Mouse (Mus musculus) liver, adult (tissue): ENCODE data around the gene Ripply3.

Source experiments
- GATA4 ChIP-seq: IDR thresholded peaks from 2 replicates; pipeline ENCODE4 v1.6.1; 2014; ENCODE audit warnings: mild to moderate bottlenecking, low read length; ENCODE audit not compliant: insufficient replicate concordance

Gene Ripply3

DNA sequence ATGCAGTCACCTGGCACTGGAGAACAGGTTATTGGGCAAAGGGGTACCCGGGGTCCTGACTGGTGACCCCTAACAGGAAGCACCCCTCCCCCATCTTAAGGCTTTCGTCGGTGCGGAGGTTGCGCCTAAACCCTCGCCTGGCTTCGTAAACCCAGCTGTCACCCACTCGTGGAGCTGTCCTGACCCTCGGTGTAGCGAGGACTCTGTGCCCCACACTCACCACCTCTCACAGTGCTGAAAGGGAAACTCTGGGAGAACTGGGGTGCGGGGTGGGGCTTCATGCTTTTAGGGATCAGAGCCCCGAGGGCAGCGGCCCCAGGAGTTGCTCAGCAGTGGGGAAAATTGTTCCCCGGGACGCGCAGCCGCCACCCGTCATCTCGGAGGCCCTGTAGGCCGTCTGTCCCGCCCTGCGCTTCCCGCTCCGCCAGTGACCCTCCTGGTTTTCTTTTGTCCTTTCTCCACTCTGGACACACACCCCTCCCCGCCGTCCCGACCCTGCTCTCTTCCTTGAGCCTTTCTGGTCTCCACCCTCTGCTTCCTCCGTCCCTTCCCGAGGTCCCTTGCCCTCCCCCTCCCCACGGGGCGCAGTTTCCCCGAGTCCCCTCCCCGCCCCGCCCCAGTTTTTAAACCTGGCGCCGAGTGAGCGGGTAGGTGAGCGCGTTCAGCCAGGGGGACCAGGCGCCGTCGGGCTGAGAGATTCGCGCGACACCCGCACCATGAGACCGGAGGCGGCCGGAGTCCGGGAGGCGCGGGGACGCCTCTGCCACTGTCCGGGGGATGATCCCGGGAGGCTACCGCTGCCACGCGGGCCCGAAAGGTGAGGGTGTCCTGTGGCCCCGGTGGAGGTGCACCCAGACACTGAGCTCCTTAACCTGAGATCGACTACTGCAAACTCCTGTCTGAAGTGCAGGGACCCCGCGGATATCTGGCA lies at the start of gene Ripply3:
Ripply3 (plus strand) TSS at position 640 of the 931 bp plus-strand sequence.
- TF ChIP-seq GATA4, result no peak

DNA sequence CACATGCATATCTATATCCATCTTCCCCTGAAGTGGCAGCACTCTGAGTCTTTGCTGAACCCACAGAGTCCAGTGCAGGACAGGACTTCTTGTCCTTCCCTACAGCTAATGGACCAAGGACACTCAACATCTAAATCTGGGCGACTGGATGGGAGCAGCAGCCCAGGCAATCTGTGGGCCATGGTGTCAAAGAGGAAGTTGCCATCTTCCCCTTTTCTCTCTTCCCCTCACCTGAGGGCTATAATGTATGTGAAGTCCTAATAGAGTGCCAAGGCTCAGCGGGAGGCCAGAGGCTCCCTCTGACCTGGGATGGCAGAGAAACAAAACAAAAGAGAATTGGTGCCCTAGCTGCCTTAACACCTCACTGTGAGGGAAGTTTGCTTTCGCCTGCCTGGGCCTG lies 44.2 kb upstream of the Ripply3 start:
- no peak for TF ChIP-seq GATA4

DNA sequence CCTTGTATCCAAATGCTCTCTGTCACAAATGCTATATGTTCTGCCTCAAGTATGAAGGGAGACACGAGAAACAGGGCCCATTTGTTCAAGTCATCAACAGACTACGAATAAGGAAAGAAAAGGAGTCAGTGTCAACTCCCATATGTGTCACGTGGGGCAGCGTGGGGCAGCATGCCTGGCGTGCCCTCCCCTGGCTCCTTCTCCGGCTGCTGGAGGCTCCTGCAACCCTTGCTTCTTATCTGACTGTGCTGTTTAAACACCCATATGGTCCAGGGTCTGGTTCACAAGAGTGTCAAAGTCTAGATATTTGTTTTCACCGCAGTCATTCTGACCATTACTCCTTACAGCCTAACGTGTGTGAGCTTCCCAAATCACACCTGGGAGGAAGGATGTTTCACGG lies 40.4 kb upstream of the Ripply3 start:
- TF ChIP-seq GATA4, result no peak

DNA sequence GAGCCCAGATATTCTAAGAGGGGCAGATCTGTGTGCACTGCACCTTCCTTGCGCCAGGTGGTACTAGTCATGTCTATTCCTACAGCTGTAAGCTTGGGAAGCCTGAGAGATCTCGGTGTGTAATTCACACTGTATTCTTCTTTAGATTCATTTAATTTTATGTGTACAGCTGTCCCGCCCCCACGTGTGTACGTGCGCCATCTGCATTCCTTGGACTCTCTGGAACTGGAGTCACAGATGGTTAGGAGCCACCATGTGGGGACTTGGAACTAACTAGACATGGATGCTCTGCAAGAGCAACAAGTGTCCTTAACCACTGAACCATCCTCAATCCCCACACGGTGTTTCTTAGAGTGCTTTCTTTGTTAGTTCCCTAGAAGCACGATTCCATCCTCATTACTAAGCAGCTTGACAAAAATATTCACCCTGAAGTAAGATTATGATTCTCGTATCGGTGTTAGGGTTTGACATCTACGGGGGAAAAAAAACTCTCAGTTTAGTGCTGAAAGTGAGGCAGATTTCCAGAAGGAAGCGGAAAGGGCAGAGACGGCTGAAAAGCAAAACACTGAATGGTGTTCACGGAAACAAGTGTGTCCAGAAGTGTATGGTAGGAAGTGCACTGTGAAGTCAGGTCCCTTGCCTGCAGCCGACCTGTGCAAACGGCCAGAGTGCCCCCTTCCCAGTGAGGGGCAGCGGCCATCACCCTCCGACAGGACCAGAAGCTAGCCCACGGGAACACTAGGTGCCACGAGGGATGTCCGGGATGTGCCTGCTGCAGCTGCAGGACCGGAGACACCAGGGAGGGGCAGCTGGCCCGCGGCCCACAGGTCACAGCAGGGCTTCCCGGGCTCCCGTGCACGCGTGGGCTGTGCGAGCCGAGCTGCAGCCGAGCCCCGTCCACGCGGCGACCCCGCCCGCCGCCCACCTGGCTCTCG lies 38.8 kb upstream of the Ripply3 start:
- no peak for TF ChIP-seq GATA4

DNA sequence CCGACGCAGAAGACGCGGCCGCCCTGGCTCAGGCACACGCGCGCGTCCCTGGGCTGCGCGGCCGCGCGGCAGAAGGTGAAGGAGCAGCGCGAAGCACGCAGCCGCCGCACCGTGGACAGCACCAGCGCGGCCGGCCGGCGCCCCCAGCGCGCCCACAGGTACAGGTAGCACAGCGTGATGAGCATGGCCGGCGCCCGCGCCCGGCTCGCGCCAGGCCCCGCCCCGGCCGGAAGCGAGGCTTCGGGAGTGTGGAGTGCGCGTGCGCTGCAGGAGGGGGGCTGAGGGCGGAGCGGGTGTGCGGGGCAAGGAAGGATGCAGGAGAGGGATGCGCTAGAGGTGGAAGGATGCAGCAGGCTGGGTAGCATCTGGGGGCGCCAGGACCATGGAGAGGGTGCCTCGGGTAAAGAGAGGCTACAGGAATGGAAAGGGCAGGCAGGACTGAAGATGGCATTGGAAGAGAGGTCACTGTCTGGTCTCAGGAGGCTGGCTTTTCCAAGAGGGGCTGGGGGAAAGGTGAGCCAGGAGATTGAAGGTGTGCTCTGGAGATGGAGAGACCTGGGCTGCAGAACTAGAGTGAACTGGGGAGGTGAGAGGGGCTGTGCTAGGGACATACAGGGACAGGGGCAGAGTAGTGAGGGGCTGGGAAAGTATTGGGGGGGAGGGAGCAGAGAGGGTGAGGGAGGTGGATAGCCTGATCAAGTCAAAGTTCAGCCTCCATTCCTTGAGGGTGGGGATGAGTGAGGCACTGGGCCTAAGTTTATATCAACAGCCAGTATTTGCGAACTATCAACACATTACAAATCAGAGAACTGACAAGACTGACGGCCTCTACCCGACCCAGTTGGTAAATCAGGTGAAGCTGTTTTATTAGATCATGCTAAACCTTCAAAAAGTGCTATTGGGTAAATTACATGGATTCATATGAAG lies 37.9 kb upstream of the Ripply3 start:
- TF ChIP-seq GATA4, result no peak

DNA sequence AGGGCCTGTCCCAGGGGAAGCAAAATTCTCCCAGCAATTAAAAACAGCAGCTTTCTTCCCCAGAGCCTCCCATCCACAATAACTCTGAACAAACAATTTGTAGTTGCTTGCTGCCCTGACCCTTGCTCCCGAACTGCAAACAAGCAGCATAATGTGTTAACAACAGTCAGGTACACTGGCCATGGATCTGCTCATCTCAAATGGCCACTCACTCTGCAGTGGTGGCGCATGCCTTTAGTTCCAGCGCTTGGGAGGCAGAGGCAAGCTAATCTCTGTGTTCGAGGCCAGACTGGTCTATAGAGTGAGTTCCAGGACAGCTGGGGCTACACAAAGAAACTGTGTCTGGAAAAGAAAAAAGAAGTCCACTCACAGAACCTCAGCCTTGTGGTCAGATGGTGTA lies 37.1 kb upstream of the Ripply3 start:
- TF ChIP-seq GATA4, result no peak

DNA sequence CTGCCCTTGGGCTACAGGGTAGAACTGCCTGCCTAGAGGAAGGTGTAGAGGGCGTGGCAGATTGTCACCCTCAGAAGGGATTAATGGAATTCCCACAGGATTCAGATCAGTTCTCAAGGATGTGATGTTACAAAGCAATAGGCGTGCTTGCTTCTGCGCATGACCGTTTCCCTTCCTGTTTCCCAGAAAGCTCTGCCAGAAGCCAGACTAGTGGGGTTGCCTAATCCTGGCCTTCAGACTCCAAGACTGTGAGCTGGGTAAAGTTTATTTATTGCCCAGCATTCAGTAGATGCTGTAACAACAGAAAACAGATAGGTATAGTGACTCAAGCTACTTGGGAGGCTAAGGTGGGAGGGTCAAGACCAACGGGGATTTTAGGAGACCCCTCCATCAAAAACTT lies 30.1 kb upstream of the Ripply3 start:
- TF ChIP-seq GATA4, result no peak

DNA sequence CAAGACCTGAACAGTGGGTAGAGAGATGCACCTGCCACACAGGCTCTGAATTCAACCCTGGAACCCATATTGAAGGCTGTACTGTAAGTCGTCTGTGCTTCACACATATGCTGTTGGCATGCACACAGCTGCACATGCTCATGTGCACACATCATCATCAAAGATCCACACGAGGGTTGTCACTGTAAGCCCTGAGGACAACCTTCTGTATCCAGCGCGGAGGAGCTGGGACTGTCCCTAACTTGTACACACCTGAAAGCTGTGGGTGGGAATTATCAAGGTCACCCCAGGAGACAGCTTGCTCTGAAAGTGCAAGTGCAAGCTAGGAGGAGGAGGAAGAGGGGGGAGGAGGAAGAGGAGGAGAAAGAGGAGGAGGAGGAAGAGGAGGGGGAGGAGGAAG lies 29.0 kb upstream of the Ripply3 start:
- no peak for TF ChIP-seq GATA4

DNA sequence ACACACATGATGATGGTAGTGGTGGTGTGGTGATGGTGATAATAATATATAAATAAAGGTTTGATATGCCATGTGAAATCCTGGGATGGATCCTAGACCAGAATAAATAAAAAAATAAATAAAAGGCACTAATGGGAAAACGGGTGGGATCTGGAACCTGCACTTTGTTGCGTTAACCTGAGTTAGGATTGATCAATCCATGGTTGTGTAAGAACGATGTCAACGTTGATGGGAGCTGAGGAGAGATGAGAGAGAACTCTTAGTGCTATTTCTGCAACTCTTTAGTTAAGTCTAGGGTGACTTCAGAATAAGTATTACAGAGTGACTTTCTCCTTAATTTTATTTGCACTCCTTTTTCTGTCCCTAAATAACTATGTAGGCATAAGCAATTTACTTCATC lies 27.0 kb upstream of the Ripply3 start:
- TF ChIP-seq GATA4, result no peak

DNA sequence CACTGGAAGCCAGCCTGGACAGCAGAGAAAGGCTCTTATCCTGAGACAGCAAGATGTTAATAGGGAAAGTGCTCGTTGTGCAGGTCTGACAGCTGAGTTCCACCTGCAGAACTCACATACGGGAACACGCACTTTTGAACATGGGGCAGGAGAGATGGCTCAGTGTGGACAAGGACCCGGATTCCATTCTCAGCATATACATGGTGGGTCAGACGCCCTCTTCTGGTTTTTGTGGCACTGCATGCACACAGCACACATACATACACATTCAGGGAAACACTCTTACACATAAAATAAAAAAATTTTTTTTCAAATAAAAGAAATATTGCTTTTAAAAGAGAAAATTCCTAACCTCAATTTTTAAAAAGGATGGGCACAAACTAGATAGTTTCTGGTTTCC lies 26.5 kb upstream of the Ripply3 start:
- TF ChIP-seq GATA4, result no peak

DNA sequence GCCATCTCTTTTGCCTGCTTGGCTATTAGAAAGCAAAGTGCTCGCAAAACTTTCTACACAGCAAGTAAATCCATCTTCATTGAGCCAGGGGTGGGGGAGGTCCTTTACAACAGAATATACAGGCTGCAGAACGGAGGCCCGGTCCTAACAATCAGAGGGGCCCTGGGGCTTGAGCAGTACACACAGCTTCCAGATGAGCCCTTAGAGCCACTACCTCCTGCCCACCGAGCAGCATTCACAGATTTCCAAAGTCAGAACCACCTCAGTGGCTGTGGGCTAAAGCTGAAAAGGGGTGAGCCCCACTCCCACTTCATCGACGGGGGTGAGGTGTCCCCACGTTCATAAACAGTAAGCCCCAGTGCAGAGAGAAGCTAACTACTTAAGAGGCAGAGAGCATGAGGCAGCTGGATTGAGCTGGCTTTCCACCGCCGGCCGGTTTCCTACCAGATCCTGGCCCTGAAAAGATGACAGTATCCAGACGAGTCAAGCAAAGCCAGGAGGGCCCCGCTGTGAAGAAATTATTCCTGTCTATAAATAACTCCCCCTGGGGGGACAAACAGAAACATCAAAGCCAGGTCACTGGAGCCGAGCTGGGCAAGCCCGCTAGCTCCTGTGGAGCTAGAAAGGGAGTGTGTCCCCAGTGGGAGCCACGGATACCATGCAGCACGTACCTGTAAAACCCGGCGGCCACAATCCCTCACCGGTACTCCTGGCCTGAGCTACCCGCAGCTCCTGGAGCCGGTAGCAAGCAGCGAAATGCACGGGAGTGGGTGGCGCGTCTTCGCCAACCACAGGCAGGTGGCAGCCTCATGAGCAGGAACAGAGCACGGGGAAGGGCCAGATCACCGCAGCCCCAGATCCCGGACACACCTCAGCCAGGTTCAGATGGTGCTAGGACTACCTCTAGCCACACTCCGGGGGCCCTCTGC lies 25.7 kb upstream of the Ripply3 start:
- no peak for TF ChIP-seq GATA4

DNA sequence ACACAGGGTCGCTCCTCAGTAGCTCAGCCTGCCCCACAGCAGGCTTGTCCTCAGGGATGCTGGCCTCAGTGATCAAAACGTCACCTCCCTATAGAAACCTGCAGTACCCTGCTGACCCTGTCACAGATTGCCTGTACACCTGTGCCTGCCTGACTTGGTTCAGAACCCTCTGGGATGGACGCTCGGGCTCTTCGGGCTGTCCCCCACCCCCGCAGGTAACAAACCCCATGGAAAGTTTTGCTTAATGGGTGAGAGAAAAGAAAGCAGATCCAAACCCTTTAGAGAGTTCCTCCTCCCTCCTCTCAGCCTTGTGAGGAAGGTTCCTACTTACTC lies 25.1 kb upstream of the Ripply3 start:
- no peak for TF ChIP-seq GATA4

DNA sequence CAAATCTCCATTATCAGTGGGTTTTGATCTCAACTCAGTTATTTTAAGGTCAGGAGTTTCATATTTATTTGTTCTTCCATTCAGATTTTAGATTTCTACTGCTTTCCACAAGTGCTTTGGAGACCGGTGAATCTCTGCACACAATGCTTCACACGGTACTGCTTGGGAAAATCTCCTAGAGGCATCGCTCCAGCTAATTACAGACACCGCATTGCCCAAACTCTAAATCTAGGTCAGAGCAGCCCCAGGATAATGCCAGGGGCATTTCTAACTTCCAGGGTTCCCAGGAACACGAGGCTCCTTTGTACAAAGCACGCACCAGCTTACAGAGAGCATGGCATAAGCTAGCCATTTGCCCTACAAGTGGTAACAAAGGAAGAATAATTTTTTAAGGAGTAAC lies 20.7 kb upstream of the Ripply3 start:
- TF ChIP-seq GATA4, result no peak

DNA sequence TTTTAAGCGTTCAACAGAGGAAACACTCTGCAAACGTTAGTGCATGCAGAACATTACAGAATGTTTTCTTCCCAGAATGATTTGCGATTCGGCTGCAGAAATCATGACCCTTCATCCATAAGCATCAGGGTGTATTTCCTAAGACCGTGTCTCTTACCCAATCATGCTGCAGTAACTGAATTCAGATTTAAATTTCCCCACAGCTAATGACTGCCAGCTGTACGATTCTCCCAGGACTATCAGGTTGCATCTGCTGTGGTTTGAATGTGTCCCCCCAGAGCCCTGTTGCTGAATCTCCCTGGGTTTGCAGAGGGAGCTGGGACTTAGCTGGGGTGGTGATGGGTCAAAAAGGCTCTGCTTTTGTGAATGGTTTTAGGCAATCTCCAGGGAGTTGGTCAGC lies 20.3 kb upstream of the Ripply3 start:
- no peak for TF ChIP-seq GATA4

DNA sequence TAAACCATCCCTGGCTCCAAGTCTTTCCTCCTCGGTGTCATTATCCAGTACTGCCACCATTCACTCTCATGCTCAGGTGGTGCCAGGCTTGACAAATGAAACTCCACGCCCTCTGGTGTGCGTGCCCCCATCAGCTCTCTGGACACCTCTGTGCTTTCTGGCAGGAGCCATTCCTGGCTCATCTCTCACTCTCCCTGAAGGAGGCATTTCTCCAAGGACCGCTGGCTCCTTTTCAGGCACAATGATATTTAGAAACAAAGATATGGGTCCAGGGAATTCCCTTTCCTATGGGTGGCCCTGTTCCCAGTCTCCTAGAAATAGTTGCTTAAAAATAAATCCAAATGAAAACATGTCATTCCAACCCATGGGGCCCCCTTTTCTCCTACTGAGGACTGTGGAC lies 19.2 kb upstream of the Ripply3 start:
- TF ChIP-seq GATA4, result no peak

DNA sequence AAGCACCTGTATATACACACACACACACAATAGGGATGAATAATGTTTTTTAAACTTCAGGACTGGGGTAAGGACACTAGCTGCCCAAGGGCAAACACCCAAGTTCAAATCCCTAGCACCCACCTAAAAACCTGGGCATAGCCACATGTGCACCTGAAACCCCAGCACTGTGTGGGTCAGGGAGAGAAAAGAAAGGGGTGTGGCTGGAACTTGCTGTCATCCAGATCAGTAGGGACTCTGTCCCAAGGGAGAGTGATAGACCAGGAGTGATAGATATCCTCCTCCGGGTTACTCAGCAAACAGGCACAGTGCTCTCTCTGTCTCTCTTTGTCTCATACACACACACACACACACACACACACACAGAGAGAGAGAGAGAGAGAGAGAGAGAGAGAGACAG lies 16.8 kb upstream of the Ripply3 start:
- TF ChIP-seq GATA4, result no peak
